In the genomic region with DNA sequence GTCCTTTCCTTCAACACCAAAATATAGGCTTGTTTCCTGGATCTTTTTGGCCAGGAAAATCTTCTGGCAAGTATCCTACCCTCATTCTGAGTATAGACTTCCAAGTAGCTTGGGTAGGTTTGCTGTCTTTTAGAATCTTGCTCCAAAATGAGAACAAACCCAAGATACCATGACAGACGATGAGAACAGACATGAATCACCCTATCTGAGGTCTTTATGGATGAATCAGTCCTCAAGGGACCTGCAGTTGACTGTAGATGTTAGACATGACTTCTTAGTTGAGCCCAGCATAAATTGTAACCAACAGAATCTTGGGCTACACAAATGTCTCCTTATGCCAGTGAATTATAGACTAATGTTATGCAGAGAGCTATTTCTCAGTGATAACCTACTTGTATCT, we compare ENCODE assay signal across 17 mouse cellular contexts.
"Had no signal": no experiment of that assay in that cellular context is flagged by ENCODE, and none has a peak within 500 bp of the region (broad histone marks: within the 10 kb centered on the region; RNA-seq: fewer than 3 reads in every experiment).

No protein-coding gene starts in this region.

- H3K4me1 ChIP-seq: midbrain, embryonic 10.5 days; midbrain, embryonic 12.5 days; midbrain, embryonic 15.5 days; neural tube, embryonic 13.5 days; neural tube, embryonic 15.5 days had no signal

- DNase-seq: lung, adult 18-20 months; lung, embryonic 14.5 days; lung, postnatal 10 days; lung, postnatal 4 days; retina, postnatal 1 day; right cerebral cortex, adult 18-20 months; right cerebral cortex, postnatal 25 days; right cerebral cortex, postnatal 4 days; spleen, adult 18-20 months; thymus, adult 18-20 months; thymus, postnatal 14 days; thymus, postnatal 36 days had no signal

- H3K27ac ChIP-seq: midbrain, embryonic 10.5 days; midbrain, embryonic 12.5 days; midbrain, embryonic 15.5 days; neural tube, embryonic 13.5 days; neural tube, embryonic 15.5 days had no signal

- ATAC-seq: midbrain, embryonic 15.5 days had no signal

- H3K4me3 ChIP-seq: midbrain, embryonic 10.5 days; midbrain, embryonic 12.5 days; midbrain, embryonic 15.5 days; neural tube, embryonic 13.5 days; neural tube, embryonic 15.5 days had no signal

- H3K9ac ChIP-seq: lung, embryonic 14.5 days; midbrain, embryonic 12.5 days; midbrain, embryonic 15.5 days; neural tube, embryonic 13.5 days; neural tube, embryonic 15.5 days had no signal

- H3K4me2 ChIP-seq: lung, embryonic 14.5 days; midbrain, embryonic 12.5 days; midbrain, embryonic 15.5 days; neural tube, embryonic 13.5 days; neural tube, embryonic 15.5 days had no signal

- H3K36me3 ChIP-seq: midbrain, embryonic 10.5 days; midbrain, embryonic 12.5 days; midbrain, embryonic 15.5 days; neural tube, embryonic 13.5 days; neural tube, embryonic 15.5 days had no signal

- H3K27me3 ChIP-seq: midbrain, embryonic 12.5 days; midbrain, embryonic 15.5 days; neural tube, embryonic 13.5 days; neural tube, embryonic 15.5 days had no signal

- H3K9me3 ChIP-seq: midbrain, embryonic 10.5 days; midbrain, embryonic 12.5 days; midbrain, embryonic 15.5 days; neural tube, embryonic 13.5 days; neural tube, embryonic 15.5 days had no signal
